Comparison of ENCODE assay signal across 11 mouse cellular contexts in genomic region chr3:117866696-117867407, GRCm38 (mm10). TPM values are rescaled to one million over a fixed set of nuclear protein-coding genes. Genes with fewer than 3 reads are reported as not detected.
DNase-seq lines count a peak whose midpoint lies in the region; ATAC-seq and TF ChIP-seq lines count a peak whose summit lies in the region.
"Had no signal": no experiment of that assay in that cellular context is flagged by ENCODE, and none has a peak within 500 bp of the region (broad histone marks: within the 10 kb centered on the region; RNA-seq: fewer than 3 reads in every experiment).

No protein-coding gene starts in this region.

- H3K4me1 ChIP-seq in lung, embryonic 15.5 days = peaks cover 32% of the 10 kb centered on the region
- 0 out of 2 replicates have a peak, but pooled peaks cover 5% of the 10 kb centered on the region for H3K4me1 ChIP-seq in stomach, embryonic 15.5 days
- H3K4me1 ChIP-seq: midbrain, embryonic 12.5 days had no signal

- ATAC-seq in lung, embryonic 15.5 days (ENCODE audit: borderline replicate concordance, extremely low read depth, low FRiP score, low TSS enrichment) = no peak
- no peak for ATAC-seq in stomach, embryonic 15.5 days (ENCODE audit: insufficient read depth, low FRiP score, low read depth)

- no peak for DNase-seq in gastrocnemius, adult 2 months
- DNase-seq in gastrocnemius, postnatal 14 days = no peak
- DNase-seq in lung, postnatal 10 days = no peak
- peak; percentile 51 for DNase-seq in kidney, adult 18-20 months
- no peak for DNase-seq in left cerebral cortex, postnatal 14 days (ENCODE audit: low spot score in 2 of 2)
- DNase-seq in ovary, adult 18-20 months (ENCODE audit: low spot score) = no peak
- DNase-seq: adrenal gland, postnatal 25 days; cerebellum, postnatal 10 days had no signal

- no peaks in the 10 kb centered on the region for H3K36me3 ChIP-seq in lung, embryonic 15.5 days
- no peaks in the 10 kb centered on the region for H3K36me3 ChIP-seq in stomach, embryonic 15.5 days
- H3K36me3 ChIP-seq: midbrain, embryonic 12.5 days had no signal

- H3K27me3 ChIP-seq in lung, embryonic 15.5 days = no peaks in the 10 kb centered on the region
- H3K27me3 ChIP-seq in stomach, embryonic 15.5 days (replicated peaks) = no peaks in the 10 kb centered on the region
- H3K27me3 ChIP-seq: midbrain, embryonic 12.5 days had no signal

- intact Hi-C loops in gastrocnemius, adult 2 months (cut with DNase I) = loop anchor here (1.0 kb wide), 1 partner anchor 9 kb away; no protein-coding TSS in a partner anchor
- intact Hi-C loops in gastrocnemius, postnatal 14 days (cut with DNase I; ENCODE audit: low total_unique reads) = no loop called here
- intact Hi-C loops in left cerebral cortex, postnatal 14 days (cut with DNase I) = loop anchor here (5.0 kb wide), 1 partner anchor 40 kb away; no protein-coding TSS in a partner anchor

- no peak overlapping the region for H3K9ac ChIP-seq in lung, embryonic 15.5 days
- no peak overlapping the region for H3K9ac ChIP-seq in stomach, embryonic 15.5 days
- H3K9ac ChIP-seq: midbrain, embryonic 12.5 days had no signal

- no peak overlapping the region for H3K27ac ChIP-seq in gastrocnemius, adult 2 months
- H3K27ac ChIP-seq in lung, embryonic 15.5 days = no peak overlapping the region
- no peak overlapping the region for H3K27ac ChIP-seq in stomach, embryonic 15.5 days
- H3K27ac ChIP-seq: midbrain, embryonic 12.5 days had no signal

- peak overlapping the region; percentile 77; the same call in 1 of the 2 replicates for H3K4me2 ChIP-seq in lung, embryonic 15.5 days
- peak overlapping the region; percentile 31 for H3K4me2 ChIP-seq in stomach, embryonic 15.5 days
- H3K4me2 ChIP-seq: midbrain, embryonic 12.5 days had no signal

- peak overlapping the region; percentile 12 for H3K4me3 ChIP-seq in gastrocnemius, adult 2 months
- peak overlapping the region; percentile 12; the same call in 1 of the 2 replicates for H3K4me3 ChIP-seq in lung, embryonic 15.5 days
- no peak overlapping the region for H3K4me3 ChIP-seq in stomach, embryonic 15.5 days (replicated peaks)
- H3K4me3 ChIP-seq: midbrain, embryonic 12.5 days had no signal

- no peaks in the 10 kb centered on the region for H3K9me3 ChIP-seq in lung, embryonic 15.5 days
- no peaks in the 10 kb centered on the region for H3K9me3 ChIP-seq in stomach, embryonic 15.5 days
- H3K9me3 ChIP-seq: midbrain, embryonic 12.5 days had no signal

- WGBS in lung, embryonic 15.5 days = 62% methylated on average over 12 of the region's 12 CpGs
- 60% methylated on average over 12 of the region's 12 CpGs for WGBS in stomach, embryonic 15.5 days

- TF ChIP-seq CTCF in gastrocnemius, adult 2 months (IDR thresholded peaks at IDR 0.05) = no peak

RNA-seq across cellular contexts. Expression of gene Snx7, which starts 1.9 kb away (rescaled TPM):
- 1 to 10 TPM; 1.8 to 2.6 TPM for total RNA-seq in gastrocnemius, adult 2 months (2021)
- 1 to 10 TPM; 5.5 to 7.0 TPM for total RNA-seq in gastrocnemius, postnatal 14 days (2021)
- 54.4 and 56.5 TPM in 2 replicates for polyA plus RNA-seq in lung, embryonic 15.5 days (2015; fragmentation: Nextera tagmentation; extraction: Ambion mirVana)
- 37.7 and 44.2 TPM in 2 replicates for polyA plus RNA-seq in stomach, embryonic 15.5 days (2015; fragmentation: Nextera tagmentation; extraction: Ambion mirVana)
- 10 to 100 TPM; 29.4 to 29.7 TPM for total RNA-seq in left cerebral cortex, postnatal 14 days (2021)
